Mouse (Mus musculus): ENCODE data around the gene Tekt1. TPM values are rescaled to one million over a fixed set of nuclear protein-coding genes. Genes with fewer than 3 reads are reported as not detected.

Tekt1 gene
- not detected for polyA plus RNA-seq (2015; fragmentation: Illumina TruSeq; extraction: RNeasy Lipid Tissue Mini Kit (QIAGEN cat#74804); ENCODE audit: insufficient read depth, low replicate concordance)

DNA sequence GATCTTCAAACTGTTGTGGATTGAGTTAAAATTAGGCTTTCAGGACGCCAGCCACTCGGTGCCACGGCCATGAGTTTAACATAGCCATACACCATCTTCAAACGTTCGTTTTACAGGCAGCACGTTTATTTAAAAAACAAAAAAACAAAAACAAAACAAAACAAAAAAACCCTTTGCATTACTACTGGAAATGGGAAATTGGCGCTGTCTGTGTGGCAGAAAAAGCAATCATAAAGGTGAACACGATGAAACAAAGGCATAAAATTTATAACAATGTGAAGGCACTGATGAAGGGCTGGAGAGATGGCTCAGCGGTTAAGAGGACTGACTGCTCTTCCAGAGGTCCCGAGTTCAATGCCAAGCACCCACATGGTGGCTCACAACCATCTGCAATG lies at the start of gene Tekt1:
Gene Tekt1 (minus strand): TSS at position 96 of the 395 bp plus-strand sequence.

DNA sequence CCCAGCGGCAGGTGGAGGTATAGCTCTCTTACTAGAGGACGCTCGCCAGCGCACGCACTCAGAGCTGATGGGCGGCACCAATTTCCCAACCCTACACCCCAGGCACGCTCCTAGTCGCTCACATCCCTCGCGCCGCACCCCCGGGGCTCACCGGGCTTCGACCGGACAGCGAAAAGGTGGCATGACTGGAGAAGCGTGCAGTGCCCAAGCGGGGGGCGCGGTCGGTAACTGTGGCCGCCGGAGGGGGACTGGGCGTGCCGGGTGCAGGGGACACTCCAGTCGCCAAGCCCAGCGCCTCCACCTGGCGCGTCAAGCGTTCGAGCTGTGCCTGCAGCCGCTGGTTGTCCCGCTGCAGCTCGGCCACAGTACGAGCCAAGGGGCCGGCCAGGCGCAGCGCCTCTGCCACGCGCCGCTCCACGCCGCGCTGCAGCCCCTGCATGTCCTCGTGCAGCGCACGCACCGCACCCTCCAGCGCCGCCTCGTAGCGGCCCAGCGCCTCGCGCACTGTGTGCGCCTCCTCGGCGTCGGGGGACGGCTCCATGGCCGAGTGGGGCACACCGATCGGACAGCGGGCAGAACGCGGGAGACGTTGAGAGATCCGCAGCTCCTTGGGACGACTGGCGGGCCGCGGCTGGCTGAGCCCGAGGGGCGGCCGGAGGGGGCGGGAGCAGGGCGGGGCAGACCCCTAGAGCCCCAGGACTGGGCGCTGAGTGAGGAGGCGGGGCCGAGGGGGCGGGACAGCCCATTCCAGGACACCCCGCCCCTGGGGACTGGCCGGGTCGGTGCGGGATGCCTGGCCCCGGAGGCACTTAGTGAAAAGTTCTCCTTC lies 49.1 kb upstream of the Tekt1 start, which contains the start of gene Smtnl2:
Gene Smtnl2 (minus strand): TSS at position 621 of the 829 bp plus-strand sequence.

DNA sequence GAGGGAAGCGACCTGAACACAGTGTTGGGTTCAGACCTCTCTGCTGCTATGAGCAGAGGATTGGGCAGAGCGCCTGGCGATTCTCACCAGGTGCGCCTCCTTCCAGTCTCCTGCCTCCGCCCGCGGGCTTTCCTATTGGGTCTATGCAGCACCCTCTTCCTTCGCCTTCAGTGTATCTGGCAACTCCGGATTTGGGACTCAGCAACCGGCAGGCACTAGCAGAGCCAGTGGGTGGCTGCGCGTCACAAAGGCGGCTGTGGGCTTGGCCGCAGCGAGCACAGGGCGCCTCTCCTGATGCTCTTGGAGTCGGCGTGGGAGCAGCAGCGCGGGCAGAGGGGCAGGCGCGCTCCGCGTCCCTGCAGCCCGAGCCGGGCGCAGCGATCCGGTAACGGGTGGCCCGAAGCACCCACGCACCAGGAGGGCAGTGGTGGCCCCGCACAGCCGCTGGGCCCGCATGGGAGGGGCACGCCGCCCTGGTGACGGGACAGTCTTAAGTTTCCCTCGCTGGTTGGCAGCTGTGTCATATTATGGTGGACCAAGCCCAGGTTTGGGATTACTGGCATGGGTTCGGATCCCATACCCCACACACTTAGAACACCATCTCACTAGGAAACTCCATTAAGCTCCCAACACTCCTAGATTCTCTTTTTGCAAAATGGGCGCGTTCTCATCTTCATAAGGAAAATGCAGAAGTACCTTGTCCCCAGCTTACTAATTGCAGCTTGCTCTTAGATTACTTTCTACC lies 47.9 kb downstream of the Tekt1 start, which contains the start of gene Fbxo39:
Gene Fbxo39 (plus strand): TSS at position 294 of the 745 bp plus-strand sequence.

DNA sequence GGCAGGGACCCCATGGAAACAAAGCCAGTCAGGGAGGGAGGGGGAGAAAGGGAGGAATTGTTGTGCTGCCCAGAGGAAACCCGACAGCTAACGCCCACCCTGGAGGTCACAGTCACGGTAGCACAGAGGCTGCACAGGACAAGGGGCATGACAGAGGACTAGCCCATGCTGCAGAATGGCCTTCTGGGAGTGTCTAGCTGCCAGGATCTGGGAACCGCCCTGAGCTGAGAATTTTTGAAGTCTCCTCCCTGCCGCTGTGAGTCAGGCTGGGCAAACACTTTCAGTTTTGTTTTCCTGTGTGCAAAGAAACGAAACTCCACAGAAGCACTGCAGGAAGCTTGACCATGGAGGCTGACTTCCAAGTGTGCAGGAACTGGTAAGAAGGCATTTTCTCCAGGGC lies 60.9 kb downstream of the Tekt1 start, which contains the start of gene Xaf1:
Gene Xaf1 (plus strand): TSS at position 296 of the 400 bp plus-strand sequence.

Other genes with a start within 250 kb of the Tekt1 start
- 3.2 TPM for gene Pitpnm3, start 226.7 kb downstream of the Tekt1 start, polyA plus RNA-seq (2015; fragmentation: Illumina TruSeq; extraction: RNeasy Lipid Tissue Mini Kit (QIAGEN cat#74804); ENCODE audit: insufficient read depth, low replicate concordance)
- gene Gm43951, start 155.6 kb downstream of the Tekt1 start, polyA plus RNA-seq (2015; fragmentation: Illumina TruSeq; extraction: RNeasy Lipid Tissue Mini Kit (QIAGEN cat#74804); ENCODE audit: insufficient read depth, low replicate concordance): 0.30 TPM
- gene 4933427D14Rik, start 155.0 kb downstream of the Tekt1 start, polyA plus RNA-seq (2015; fragmentation: Illumina TruSeq; extraction: RNeasy Lipid Tissue Mini Kit (QIAGEN cat#74804); ENCODE audit: insufficient read depth, low replicate concordance): 15.0 TPM
- 95.6 TPM for gene Txndc17, start 154.9 kb downstream of the Tekt1 start, polyA plus RNA-seq (2015; fragmentation: Illumina TruSeq; extraction: RNeasy Lipid Tissue Mini Kit (QIAGEN cat#74804); ENCODE audit: insufficient read depth, low replicate concordance)
- 10.8 TPM for gene Med31, start 146.8 kb downstream of the Tekt1 start, polyA plus RNA-seq (2015; fragmentation: Illumina TruSeq; extraction: RNeasy Lipid Tissue Mini Kit (QIAGEN cat#74804); ENCODE audit: insufficient read depth, low replicate concordance)
- not detected for gene Slc13a5, start 95.2 kb downstream of the Tekt1 start, polyA plus RNA-seq (2015; fragmentation: Illumina TruSeq; extraction: RNeasy Lipid Tissue Mini Kit (QIAGEN cat#74804); ENCODE audit: insufficient read depth, low replicate concordance)
- 77.7 TPM for gene Xaf1, start 60.8 kb downstream of the Tekt1 start, polyA plus RNA-seq (2015; fragmentation: Illumina TruSeq; extraction: RNeasy Lipid Tissue Mini Kit (QIAGEN cat#74804); ENCODE audit: insufficient read depth, low replicate concordance)
- gene Fbxo39, start 48.0 kb downstream of the Tekt1 start, polyA plus RNA-seq (2015; fragmentation: Illumina TruSeq; extraction: RNeasy Lipid Tissue Mini Kit (QIAGEN cat#74804); ENCODE audit: insufficient read depth, low replicate concordance): 0.18 TPM
- gene Smtnl2, start 49.3 kb upstream of the Tekt1 start, polyA plus RNA-seq (2015; fragmentation: Illumina TruSeq; extraction: RNeasy Lipid Tissue Mini Kit (QIAGEN cat#74804); ENCODE audit: insufficient read depth, low replicate concordance): 0.36 TPM
- gene Ggt6, start 73.1 kb upstream of the Tekt1 start, polyA plus RNA-seq (2015; fragmentation: Illumina TruSeq; extraction: RNeasy Lipid Tissue Mini Kit (QIAGEN cat#74804); ENCODE audit: insufficient read depth, low replicate concordance): not detected
- 98.0 TPM for gene Mybbp1a, start 78.9 kb upstream of the Tekt1 start, polyA plus RNA-seq (2015; fragmentation: Illumina TruSeq; extraction: RNeasy Lipid Tissue Mini Kit (QIAGEN cat#74804); ENCODE audit: insufficient read depth, low replicate concordance)
- 21.6 TPM for gene Spns2, start 127.5 kb upstream of the Tekt1 start, polyA plus RNA-seq (2015; fragmentation: Illumina TruSeq; extraction: RNeasy Lipid Tissue Mini Kit (QIAGEN cat#74804); ENCODE audit: insufficient read depth, low replicate concordance)
- 6.0 TPM for gene Spns3, start 188.1 kb upstream of the Tekt1 start, polyA plus RNA-seq (2015; fragmentation: Illumina TruSeq; extraction: RNeasy Lipid Tissue Mini Kit (QIAGEN cat#74804); ENCODE audit: insufficient read depth, low replicate concordance)
- gene Ube2g1, start 244.8 kb upstream of the Tekt1 start, polyA plus RNA-seq (2015; fragmentation: Illumina TruSeq; extraction: RNeasy Lipid Tissue Mini Kit (QIAGEN cat#74804); ENCODE audit: insufficient read depth, low replicate concordance): 39.8 TPM

Measured in spleen, adult 10 weeks (tissue).